Mouse (Mus musculus) adrenal gland, postnatal 10 days (tissue): Measurements from ENCODE around the gene Gm45902. TPM values are rescaled to one million over a fixed set of nuclear protein-coding genes. Genes with fewer than 3 reads are reported as not detected.

ENCODE experiments used
- DNase-seq: peaks from one replicate; pipeline ENCODE4 v3.0.0; 2021; ENCODE audit warnings: mixed read lengths
- long read RNA-seq, 2 experiments: library from polyadenylated mRNA; stranded (forward); transcript quantifications; one replicate each; pipeline ENCODE4 v2.0.0; 2021
- total RNA-seq, 2 experiments: library from RNA; stranded (reverse); gene quantifications; 2 replicates each; pipeline ENCODE4 v1.2.3; 2021

Gene Gm45902
- 1 to 10 TPM; 2.3 to 4.0 TPM for total RNA-seq
- long read RNA-seq, experiment 1, partial matches to known transcripts = 1 of 1 reads
- long read RNA-seq, experiment 1, other reads (novel, unspliced or antisense) = 0 of 1 reads
- long read RNA-seq, experiment 2, partial matches to known transcripts = 0 of 1 reads
- long read RNA-seq, experiment 2, other reads (novel, unspliced or antisense) = 1 of 1 reads

- peak; percentile 95 for DNase-seq
These were observed at the start of gene Gm45902, which contains the start of the genes Hspa14 and Cdnf for GRCm38 (mm10) chr2:3512552-3513454. TSS of gene Gm45902 (minus strand) at chr2:3512790. TSS of gene Hspa14 (minus strand) at chr2:3512814. TSS of gene Cdnf (plus strand) at chr2:3513030.

DNA sequence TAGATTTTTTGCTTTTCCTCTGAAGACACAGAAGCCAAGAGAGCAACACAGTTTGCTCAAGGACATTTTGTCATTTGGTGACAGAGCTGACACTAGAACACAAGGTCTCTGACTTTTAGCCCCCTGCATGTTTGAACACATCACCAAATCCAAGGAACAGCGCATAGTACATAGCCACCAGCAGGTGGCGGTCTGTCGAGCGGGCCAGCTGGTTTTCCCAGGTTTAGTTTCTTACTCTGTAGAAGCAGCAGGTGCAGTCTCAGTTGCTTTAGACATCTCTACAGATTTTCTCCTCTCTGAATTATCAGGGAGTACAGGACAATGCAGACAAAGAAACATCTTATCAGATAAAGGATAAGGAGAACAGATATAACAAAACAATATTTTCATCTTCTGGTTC, 34.0 kb upstream of the Gm45902 start:
- DNase-seq = peak; percentile 69

GRCm38 (mm10) chr2:3546055-3546454, 33.5 kb upstream of the Gm45902 start:
- DNase-seq = no peak

DNA sequence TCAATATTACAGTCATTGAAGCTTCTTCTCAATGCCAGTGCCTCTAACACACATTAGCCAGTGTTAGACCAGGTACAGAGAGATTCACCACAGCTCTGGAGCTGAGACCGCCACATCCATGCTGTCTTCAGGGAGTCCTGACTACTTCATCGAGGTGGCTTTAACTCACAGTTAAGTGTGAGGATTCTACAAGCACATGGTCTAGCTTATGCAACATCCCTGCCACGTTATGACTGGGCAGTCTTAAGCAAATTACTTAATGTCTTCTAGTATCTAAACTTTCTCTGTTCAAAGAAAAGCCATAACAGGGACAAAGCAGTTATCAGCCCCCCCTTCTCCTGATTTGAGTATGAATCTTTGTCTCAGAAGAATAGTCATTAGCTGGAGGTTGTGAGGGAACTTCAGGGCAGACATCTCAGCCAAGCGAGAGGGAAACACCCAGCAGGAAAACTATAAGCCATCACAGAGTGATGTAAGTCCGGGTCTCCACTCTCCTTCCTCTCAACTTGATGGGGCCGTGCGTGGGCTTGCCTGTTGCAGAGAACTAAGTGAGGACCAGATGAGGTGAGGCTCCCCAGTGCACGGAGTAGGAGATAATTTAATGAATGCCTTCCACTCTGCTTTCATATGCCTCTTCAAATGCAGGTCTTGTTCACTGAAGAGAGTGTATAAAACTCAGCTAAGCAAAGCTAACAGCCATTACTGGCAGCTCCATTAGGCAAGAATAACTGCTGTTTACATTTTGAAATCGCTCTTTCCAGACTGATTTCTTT, 28.9 kb upstream of the Gm45902 start:
- no peak for DNase-seq

DNA sequence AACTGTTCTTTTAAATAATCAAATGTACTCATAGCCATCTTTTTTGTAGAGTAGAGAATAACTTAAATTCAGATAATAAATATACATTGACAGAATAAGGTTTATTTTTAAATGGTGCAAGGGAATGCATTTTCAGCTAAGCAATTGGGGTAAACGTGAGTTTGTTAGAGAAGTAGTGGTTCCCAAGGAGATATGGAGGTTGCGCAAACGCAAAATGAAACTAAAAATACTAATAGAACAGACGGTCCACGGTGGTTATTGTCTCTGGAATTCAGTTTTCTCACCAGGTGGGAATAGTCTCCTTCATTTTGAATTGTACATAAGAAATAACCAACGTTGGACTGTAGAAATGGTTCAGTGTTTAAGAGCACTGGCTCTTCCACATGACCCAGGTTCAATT, 13.7 kb upstream of the Gm45902 start:
- no peak for DNase-seq

DNA sequence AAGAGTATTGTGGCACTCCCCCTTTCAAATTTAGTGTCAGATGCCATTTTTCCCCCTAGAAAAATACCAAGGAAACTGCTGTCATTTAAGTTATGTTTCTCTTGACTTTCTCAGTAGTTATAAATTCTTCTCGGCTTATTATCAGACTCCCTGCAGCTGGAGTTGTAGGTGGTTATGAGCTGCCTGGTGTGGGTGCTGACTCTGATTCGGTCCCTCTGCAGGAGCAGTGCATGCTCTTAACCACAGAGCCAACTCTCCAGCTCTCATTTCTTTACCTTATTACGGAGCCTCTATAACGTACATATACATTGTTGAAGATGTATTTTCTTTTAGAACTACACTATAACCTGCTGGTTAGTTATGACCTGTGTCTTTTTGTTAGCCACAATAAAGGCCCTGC, 10.0 kb upstream of the Gm45902 start:
- no peak for DNase-seq

- no peak for DNase-seq
These were observed 514 bp downstream of the Gm45902 start for GRCm38 (mm10) chr2:3512076-3512475.

DNA sequence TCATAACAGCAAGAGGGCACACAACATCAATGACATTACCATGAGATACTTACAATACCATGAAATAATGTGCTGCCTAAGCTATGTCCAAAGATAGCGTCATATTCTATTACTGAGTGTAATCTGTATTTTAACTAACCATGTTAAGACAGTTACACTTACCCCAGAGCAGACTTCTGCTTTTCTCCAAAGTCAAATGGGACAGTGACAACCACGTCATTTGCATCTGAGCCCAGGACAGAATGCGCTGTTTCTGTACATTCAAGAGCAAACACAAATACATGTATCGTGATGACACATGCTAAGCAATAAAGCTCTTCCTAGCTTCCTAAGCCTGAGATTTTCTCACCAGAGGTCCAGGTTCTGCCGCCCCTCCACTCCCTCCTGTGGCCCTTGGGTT, 11.7 kb downstream of the Gm45902 start:
- DNase-seq = no peak

DNA sequence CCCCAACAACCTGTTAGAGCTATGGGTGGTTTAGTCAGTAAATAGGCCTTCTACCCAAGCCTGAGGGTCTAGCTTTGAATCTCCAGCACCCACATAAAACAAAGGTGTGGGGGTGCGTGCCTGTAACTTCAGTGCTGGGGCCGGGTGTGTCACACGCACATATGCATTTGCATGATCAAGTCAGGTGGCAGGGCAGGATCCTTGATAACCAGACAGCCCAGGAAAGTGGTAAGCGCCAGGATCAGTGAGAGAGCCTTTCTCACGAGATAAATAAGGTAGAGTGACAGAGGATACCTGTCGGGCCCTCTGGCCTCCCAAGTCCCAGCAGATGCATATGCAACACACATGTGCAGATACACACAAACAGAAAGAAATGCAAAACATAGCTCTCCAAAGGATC, 13.0 kb downstream of the Gm45902 start:
- no peak for DNase-seq

DNA sequence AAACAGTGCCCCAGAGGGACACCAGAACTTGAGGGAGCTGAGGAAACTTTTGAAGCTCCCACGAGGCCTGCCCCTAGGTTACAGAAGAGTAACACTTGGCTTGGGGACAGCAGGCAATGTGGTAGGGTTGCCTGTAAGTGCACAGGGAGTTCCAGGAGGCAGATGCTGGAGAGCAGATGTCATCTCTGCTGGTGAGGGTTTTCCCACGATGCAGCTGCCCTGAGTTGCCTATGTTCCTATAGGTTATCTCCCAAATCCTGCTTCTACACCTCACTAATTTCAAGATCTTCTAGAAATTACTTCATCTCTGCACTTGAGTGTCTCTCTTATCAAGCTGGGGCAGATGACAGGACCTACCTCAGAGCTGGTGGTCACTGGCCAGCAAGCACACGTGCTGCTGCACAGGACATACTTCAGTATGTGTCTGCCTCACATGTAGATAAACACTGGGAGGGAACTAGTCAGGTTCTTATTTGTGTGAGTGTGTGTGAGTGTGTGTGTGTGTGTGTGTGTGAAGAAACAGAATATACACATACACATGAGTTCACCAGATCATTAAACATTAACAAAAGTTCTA, 18.7 kb downstream of the Gm45902 start:
- peak; percentile 11 for DNase-seq

GRCm38 (mm10) chr2:3489816-3490215, 22.8 kb downstream of the Gm45902 start:
- no peak for DNase-seq

- DNase-seq = no peak
These were observed 32.4 kb downstream of the Gm45902 start for GRCm38 (mm10) chr2:3480239-3480638.

GRCm38 (mm10) chr2:3475746-3476251, 36.8 kb downstream of the Gm45902 start:
- no peak for DNase-seq

DNA sequence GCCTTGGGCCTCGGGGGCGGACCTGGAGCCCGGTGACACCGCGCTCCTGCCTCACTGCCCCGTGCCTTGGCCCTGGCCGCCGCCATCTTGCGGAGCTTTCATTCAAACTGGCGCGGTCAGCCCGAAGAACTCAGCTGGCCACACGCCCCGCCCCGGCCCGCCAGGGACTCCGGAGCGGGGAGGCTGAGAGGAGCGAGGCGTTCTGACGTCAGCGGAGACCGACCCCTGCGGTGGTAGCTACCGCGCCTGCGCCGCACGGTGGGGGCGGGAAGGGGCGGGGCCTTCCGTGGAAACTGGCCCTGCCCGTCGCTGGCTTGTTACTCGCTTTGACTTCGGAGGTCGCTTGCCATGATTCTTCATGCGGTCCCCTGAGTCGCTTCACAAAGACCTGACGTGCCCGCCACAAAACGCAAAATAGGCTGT, 37.7 kb downstream of the Gm45902 start, which contains the start of gene Suv39h2:
TSS of gene Suv39h2 (minus strand) at position 171 of the 423 bp plus-strand sequence.
- DNase-seq = peak; percentile 99

- DNase-seq = peak; percentile 78
These were observed 38.2 kb downstream of the Gm45902 start for GRCm38 (mm10) chr2:3474361-3474805.

DNA sequence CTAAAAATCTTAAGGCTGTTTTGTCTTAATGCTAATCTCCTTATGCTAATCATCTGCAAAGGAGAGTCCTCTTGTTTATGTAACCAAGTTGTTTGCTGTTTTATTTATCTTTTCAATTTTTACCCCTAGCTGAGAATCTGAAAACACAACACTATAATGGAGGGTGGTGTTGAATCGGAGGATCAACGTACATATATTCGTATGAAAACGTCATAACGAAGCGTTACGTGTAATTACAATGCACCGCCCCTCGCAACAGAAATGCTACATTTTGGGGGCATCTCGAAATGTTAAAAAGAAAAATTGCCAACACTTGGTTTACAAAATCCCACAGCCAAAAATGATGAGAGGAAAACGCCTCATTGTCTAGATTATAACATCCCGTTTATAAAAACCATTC, 38.7 kb downstream of the Gm45902 start:
- no peak for DNase-seq

GRCm38 (mm10) chr2:3456590-3456989, 56.0 kb downstream of the Gm45902 start:
- no peak for DNase-seq
